Comparison of ENCODE assay signal across 9 mouse cellular contexts in the genomic region with DNA sequence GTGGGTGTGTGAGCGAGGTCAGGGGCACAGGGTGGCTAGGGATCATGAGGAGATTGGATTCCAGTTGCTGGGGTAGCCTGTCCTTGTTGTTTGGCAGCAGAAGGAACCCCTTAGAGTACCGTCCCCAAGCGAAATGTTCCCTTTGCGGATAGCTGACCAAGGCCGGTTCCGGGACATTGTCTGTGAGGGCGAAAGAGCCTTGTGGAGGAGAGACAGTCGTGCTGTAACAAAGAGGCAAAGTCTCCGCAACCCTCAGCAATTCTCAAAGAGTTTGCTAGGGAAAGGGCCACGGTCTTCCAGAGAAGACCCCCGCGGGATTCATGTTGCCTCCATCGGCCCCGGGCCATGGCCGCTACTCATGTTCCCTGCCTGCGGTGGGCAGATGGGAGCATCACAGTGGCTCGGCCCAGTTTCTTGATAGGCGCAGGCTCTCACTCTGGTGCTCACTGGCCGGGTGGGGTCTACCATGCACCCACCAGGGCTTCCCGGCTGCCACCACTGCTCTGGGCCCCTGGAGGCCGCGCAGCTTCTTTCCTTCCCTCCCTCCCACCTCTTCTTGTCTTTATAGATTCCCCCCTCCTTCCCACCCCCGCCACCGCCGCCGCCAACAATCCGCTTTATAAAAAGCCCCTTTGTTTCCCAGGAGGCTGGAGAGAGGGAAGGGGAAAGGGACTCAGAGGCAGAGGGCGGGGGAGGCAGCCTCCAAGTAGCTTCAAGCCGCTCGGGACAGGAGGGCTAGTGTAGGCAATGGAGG. TPM values are rescaled to one million over a fixed set of nuclear protein-coding genes. Genes with fewer than 3 reads are reported as not detected.
A peak's percentile ranks its signal among the peaks of the same experiment; 100 is the strongest.
DNase-seq lines count a peak whose midpoint lies in the region; ATAC-seq and TF ChIP-seq lines count a peak whose summit lies in the region.
"Had no signal": no experiment of that assay in that cellular context is flagged by ENCODE, and none has a peak within 500 bp of the region (broad histone marks: within the 10 kb centered on the region; RNA-seq: fewer than 3 reads in every experiment).

No protein-coding gene starts in this region.

- H3K9ac ChIP-seq in forebrain, postnatal 0 days = peak overlapping the region; percentile 56
- H3K9ac ChIP-seq in hindbrain, embryonic 16.5 days (ENCODE audit: low read depth, low read length) = peak overlapping the region; percentile 71
- no peak overlapping the region; the same call in 1 of the 2 replicates for H3K9ac ChIP-seq in limb, embryonic 12.5 days (replicated peaks)
- H3K9ac ChIP-seq in neural tube, embryonic 11.5 days (ENCODE audit: low read length) = peak overlapping the region; percentile 56

- H3K27me3 ChIP-seq in forebrain, postnatal 0 days (ENCODE audit: insufficient read depth, low read length) = no peaks in the 10 kb centered on the region
- H3K27me3 ChIP-seq in hindbrain, embryonic 16.5 days (replicated peaks; ENCODE audit: control insufficient read depth, insufficient read depth, low read length) = peaks cover 3% of the 10 kb centered on the region; the same call in 1 of the 2 replicates
- H3K27me3 ChIP-seq in limb, embryonic 12.5 days = peaks cover 69% of the 10 kb centered on the region
- H3K27me3 ChIP-seq in neural tube, embryonic 11.5 days (ENCODE audit: control insufficient read depth, insufficient read depth, low read length) = peaks cover 7% of the 10 kb centered on the region; the same call in 1 of the 2 replicates

- no peaks in the 10 kb centered on the region for H3K9me3 ChIP-seq in forebrain, postnatal 0 days (ENCODE audit: low read length)
- H3K9me3 ChIP-seq in hindbrain, embryonic 16.5 days (ENCODE audit: control insufficient read depth, low read length) = no peaks in the 10 kb centered on the region
- no peaks in the 10 kb centered on the region for H3K9me3 ChIP-seq in limb, embryonic 12.5 days
- no peaks in the 10 kb centered on the region for H3K9me3 ChIP-seq in neural tube, embryonic 11.5 days (ENCODE audit: control insufficient read depth, low read length)

- peak; percentile 12 for DNase-seq in kidney, adult 18-20 months
- DNase-seq in kidney, adult 11 months = no peak
- DNase-seq in cerebellum, adult 11-12 months = peak; percentile 44
- peak; percentile 52 for DNase-seq in forebrain, postnatal 0 days
- no peak for DNase-seq in neural tube, embryonic 11.5 days (ENCODE audit: low spot score)
- no peak for DNase-seq in c-Kit-positive CD71-positive TER-119-positive erythroid progenitor cells, embryonic 14.5 days (ENCODE audit: low spot score)

- no peaks in the 10 kb centered on the region for H3K36me3 ChIP-seq in forebrain, postnatal 0 days (ENCODE audit: insufficient read depth)
- H3K36me3 ChIP-seq in hindbrain, embryonic 16.5 days (ENCODE audit: control insufficient read depth, insufficient read depth, low read length) = no peaks in the 10 kb centered on the region
- no peaks in the 10 kb centered on the region for H3K36me3 ChIP-seq in limb, embryonic 12.5 days
- no peaks in the 10 kb centered on the region for H3K36me3 ChIP-seq in neural tube, embryonic 11.5 days (ENCODE audit: control insufficient read depth, insufficient read depth, low read length)

- no peak for TF ChIP-seq CTCF in forebrain, postnatal 0 days (IDR thresholded peaks at IDR 0.05; ENCODE audit: low read depth)

- peak overlapping the region; percentile 47 for H3K4me3 ChIP-seq in forebrain, postnatal 0 days (ENCODE audit: low read depth, low read length)
- H3K4me3 ChIP-seq in hindbrain, embryonic 16.5 days (ENCODE audit: low read length) = peak overlapping the region; percentile 59
- peak overlapping the region; percentile 46 for H3K4me3 ChIP-seq in limb, embryonic 12.5 days (replicated peaks)
- peak overlapping the region; percentile 47 for H3K4me3 ChIP-seq in neural tube, embryonic 11.5 days (ENCODE audit: low read depth, low read length)

- peak overlapping the region; percentile 70 for H3K27ac ChIP-seq in forebrain, postnatal 0 days (ENCODE audit: low read depth, low read length)
- H3K27ac ChIP-seq in hindbrain, embryonic 16.5 days (ENCODE audit: low read depth, low read length) = peak overlapping the region; percentile 76
- no peak overlapping the region for H3K27ac ChIP-seq in limb, embryonic 12.5 days
- H3K27ac ChIP-seq in neural tube, embryonic 11.5 days (ENCODE audit: low read depth, low read length) = peak overlapping the region; percentile 53

- peak overlapping the region; percentile 72 for H3K4me2 ChIP-seq in forebrain, postnatal 0 days (ENCODE audit: low read depth)
- peak overlapping the region; percentile 71 for H3K4me2 ChIP-seq in hindbrain, embryonic 16.5 days (ENCODE audit: low read length)
- H3K4me2 ChIP-seq in limb, embryonic 12.5 days = peak overlapping the region; percentile 69
- peak overlapping the region; percentile 62 for H3K4me2 ChIP-seq in neural tube, embryonic 11.5 days (ENCODE audit: low read depth)

- no peaks in the 10 kb centered on the region for H3K4me1 ChIP-seq in forebrain, postnatal 0 days (ENCODE audit: insufficient read depth)
- no peaks in the 10 kb centered on the region for H3K4me1 ChIP-seq in hindbrain, embryonic 16.5 days (ENCODE audit: control insufficient read depth, insufficient read depth, low read depth, low read length)
- no peaks in the 10 kb centered on the region for H3K4me1 ChIP-seq in limb, embryonic 12.5 days (replicated peaks)
- no peaks in the 10 kb centered on the region for H3K4me1 ChIP-seq in neural tube, embryonic 11.5 days (ENCODE audit: control insufficient read depth, insufficient read depth, low read length)

- ATAC-seq in forebrain, postnatal 0 days = peak; percentile 64
- peak; percentile 72 for ATAC-seq in hindbrain, embryonic 16.5 days
- peak; percentile 58; the same call in 1 of the 2 replicates for ATAC-seq in limb, embryonic 12.5 days (ENCODE audit: insufficient number of reproducible peaks, insufficient read depth, low FRiP score, low TSS enrichment, low read depth)
- peak; percentile 83 for ATAC-seq in neural tube, embryonic 11.5 days (ENCODE audit: insufficient read depth, low FRiP score, low TSS enrichment)

- WGBS in forebrain, postnatal 0 days = 33% methylated on average over 30 of the region's 30 CpGs
- WGBS in hindbrain, embryonic 16.5 days = 37% methylated on average over 28 of the region's 30 CpGs
- WGBS in limb, embryonic 12.5 days = 19% methylated on average over 25 of the region's 30 CpGs
- 29% methylated on average over 28 of the region's 30 CpGs for WGBS in neural tube, embryonic 11.5 days

RNA-seq across cellular contexts. Expression of a gene that starts 1.5 kb away (rescaled TPM):
- 6.8 and 7.0 TPM in 2 replicates for total RNA-seq in forebrain, postnatal 0 days (2014; rRNA removed)
- 4.7 and 5.0 TPM in 2 replicates for polyA plus RNA-seq in forebrain, postnatal 0 days (2015; fragmentation: Nextera tagmentation; extraction: Ambion mirVana)
- 5.1 and 7.5 TPM in 2 replicates for polyA plus RNA-seq in hindbrain, embryonic 16.5 days (2015; fragmentation: Nextera tagmentation; extraction: Ambion mirVana)
- 0.87 and 1.2 TPM in 2 replicates for polyA plus RNA-seq in limb, embryonic 12.5 days (2016; fragmentation: Nextera tagmentation; extraction: Ambion mirVana)
- 6.0 and 6.3 TPM in 2 replicates for polyA plus RNA-seq in neural tube, embryonic 11.5 days (2014; fragmentation: Nextera tagmentation; extraction: Ambion mirVana)
- polyA plus RNA-seq: C2C12 had no signal

Comparison
In these comparisons a context has a peak if more than half of its experiments do, and no peak if none do; other contexts are left out.
1. DNase-seq: peak in kidney, adult 18-20 months (single experiment), cerebellum, adult 11-12 months (single experiment) and forebrain, postnatal 0 days (single experiment); none in kidney, adult 11 months (single experiment), neural tube, embryonic 11.5 days (single experiment) and c-Kit-positive CD71-positive TER-119-positive erythroid progenitor cells, embryonic 14.5 days (single experiment).
2. Peak in every context shown above with its lines, with median percentiles within 50 percentile points of each other: ATAC-seq, H3K4me2 ChIP-seq and H3K4me3 ChIP-seq.